Mouse (Mus musculus) neural tube, embryonic 15.5 days (tissue): ENCODE results near the gene Ctxn1. TPM values are rescaled to one million over a fixed set of nuclear protein-coding genes. Genes with fewer than 3 reads are reported as not detected.

Experiments
- polyA plus RNA-seq: library from polyadenylated mRNA; unstranded; fragments of >200 nt; fragmentation: Nextera tagmentation; extraction: Ambion mirVana; gene quantifications from 2 replicates; pipeline ENCODE4 v1.2.1, GENCODE M21; 2015

The Ctxn1 gene
- polyA plus RNA-seq, 1 experiment from 2014 or later, result 269 TPM

Other genes starting within 250 kb of the Ctxn1 start
- gene Cd209f, start 153.4 kb downstream of the Ctxn1 start, polyA plus RNA-seq, result not detected in 2 replicates
- gene Cd209g, start 125.2 kb downstream of the Ctxn1 start, polyA plus RNA-seq, result not detected in 2 replicates
- gene Evi5l, start 92.7 kb downstream of the Ctxn1 start, polyA plus RNA-seq, result 90.0 and 107 TPM in 2 replicates
- gene Prr36, start 41.8 kb downstream of the Ctxn1 start, polyA plus RNA-seq, result 36.2 and 37.5 TPM in 2 replicates
- 0.57 TPM in 1 of 2 replicates, not detected in the other for gene Lrrc8e, start 32.4 kb downstream of the Ctxn1 start, polyA plus RNA-seq
- gene Map2k7, start 20.5 kb downstream of the Ctxn1 start, polyA plus RNA-seq, result 26.9 and 30.6 TPM in 2 replicates
- gene Gm49320, start 20.4 kb downstream of the Ctxn1 start, polyA plus RNA-seq, result 1.1 and 1.3 TPM in 2 replicates
- gene Tgfbr3l, start 11.1 kb downstream of the Ctxn1 start, polyA plus RNA-seq, result 3.2 and 3.4 TPM in 2 replicates
- gene Snapc2, start 6.2 kb downstream of the Ctxn1 start, polyA plus RNA-seq, result 63.6 and 69.3 TPM in 2 replicates
- gene Timm44, start 16.6 kb upstream of the Ctxn1 start, polyA plus RNA-seq, result 44.2 and 48.5 TPM in 2 replicates
- gene Ccl25, start 65.9 kb upstream of the Ctxn1 start, polyA plus RNA-seq, result 19.7 and 113 TPM in 2 replicates
- gene Elavl1, start 66.1 kb upstream of the Ctxn1 start, polyA plus RNA-seq, result 92.5 and 112 TPM in 2 replicates
- gene Cers4, start 233.8 kb upstream of the Ctxn1 start, polyA plus RNA-seq, result 45.2 and 51.0 TPM in 2 replicates